Mouse (Mus musculus) heart, postnatal 0 days (tissue): ENCODE data around the gene Osbpl5.

Experiments used
- CTCF ChIP-seq: IDR thresholded peaks from 2 replicates; pipeline ENCODE4 v1.5.1; 2016; ENCODE audit warnings: antibody characterized with exemption, control low read depth, low read depth
- EP300 ChIP-seq: IDR thresholded peaks from 2 replicates; pipeline ENCODE4 v1.6.1; 2016; ENCODE audit warnings: antibody characterized with exemption, low read depth

GRCm38 (mm10) chr7:143800770-143801169 is 44.0 kb upstream of the Osbpl5 start:
- TF ChIP-seq EP300 = no peak
- no peak for TF ChIP-seq CTCF
